Mouse (Mus musculus): ENCODE data around the gene Dcst2. TPM values are rescaled to one million over a fixed set of nuclear protein-coding genes. Genes with fewer than 3 reads are reported as not detected.

The Dcst2 gene
- total RNA-seq, 1 experiment from 2014 or later: not detected

GRCm38 (mm10) chr3:89330948-89331347, 30.8 kb upstream of the Dcst2 start:
- 0 out of 2 replicates have a peak, but pooled peaks have one; percentile 28 for ATAC-seq (replicated peaks; ENCODE audit: low read depth, poor library complexity, severe bottlenecking)

- no peak for ATAC-seq (replicated peaks; ENCODE audit: low read depth, poor library complexity, severe bottlenecking)
These were observed 30.2 kb upstream of the Dcst2 start for GRCm38 (mm10) chr3:89331561-89331960.

GRCm38 (mm10) chr3:89332013-89332412, 29.8 kb upstream of the Dcst2 start:
- no peak for ATAC-seq (replicated peaks; ENCODE audit: low read depth, poor library complexity, severe bottlenecking)

- ATAC-seq (replicated peaks; ENCODE audit: low read depth, poor library complexity, severe bottlenecking): no peak
These were observed 29.3 kb upstream of the Dcst2 start for GRCm38 (mm10) chr3:89332476-89332875.

- ATAC-seq (replicated peaks; ENCODE audit: low read depth, poor library complexity, severe bottlenecking): no peak
These were observed 28.7 kb upstream of the Dcst2 start for GRCm38 (mm10) chr3:89333053-89333452.

- ATAC-seq (replicated peaks; ENCODE audit: low read depth, poor library complexity, severe bottlenecking): no peak
These were observed 25.2 kb upstream of the Dcst2 start for GRCm38 (mm10) chr3:89336529-89336928.

GRCm38 (mm10) chr3:89337062-89337720, 24.6 kb upstream of the Dcst2 start:
- no peak for ATAC-seq (replicated peaks; ENCODE audit: low read depth, poor library complexity, severe bottlenecking)

GRCm38 (mm10) chr3:89337721-89338578, 23.8 kb upstream of the Dcst2 start, which contains the start of gene Efna4:
Gene Efna4, minus strand, starts transcription at chr3:89338028.
- peak; percentile 42 for ATAC-seq (replicated peaks; ENCODE audit: low read depth, poor library complexity, severe bottlenecking)

GRCm38 (mm10) chr3:89339416-89339815, 22.4 kb upstream of the Dcst2 start:
- peak; percentile 59 for ATAC-seq (replicated peaks; ENCODE audit: low read depth, poor library complexity, severe bottlenecking)

GRCm38 (mm10) chr3:89340465-89340864, 21.3 kb upstream of the Dcst2 start:
- peak; percentile 77 for ATAC-seq (replicated peaks; ENCODE audit: low read depth, poor library complexity, severe bottlenecking)

- ATAC-seq (replicated peaks; ENCODE audit: low read depth, poor library complexity, severe bottlenecking): no peak
These were observed 20.0 kb upstream of the Dcst2 start for GRCm38 (mm10) chr3:89341794-89342193.

- ATAC-seq (replicated peaks; ENCODE audit: low read depth, poor library complexity, severe bottlenecking): no peak
These were observed 18.5 kb upstream of the Dcst2 start for GRCm38 (mm10) chr3:89343279-89343678.

- 0 out of 2 replicates have a peak, but pooled peaks have one; percentile 29 for ATAC-seq (replicated peaks; ENCODE audit: low read depth, poor library complexity, severe bottlenecking)
These were observed 14.8 kb upstream of the Dcst2 start for GRCm38 (mm10) chr3:89346815-89347540.

- no peak for ATAC-seq (replicated peaks; ENCODE audit: low read depth, poor library complexity, severe bottlenecking)
These were observed 13.9 kb upstream of the Dcst2 start for GRCm38 (mm10) chr3:89347916-89348315.

GRCm38 (mm10) chr3:89348911-89349868, 12.6 kb upstream of the Dcst2 start:
- ATAC-seq (replicated peaks; ENCODE audit: low read depth, poor library complexity, severe bottlenecking): no peak

GRCm38 (mm10) chr3:89349869-89350501, 11.8 kb upstream of the Dcst2 start, which contains the start of gene Adam15:
Gene Adam15, minus strand, starts transcription at chr3:89349996.
- ATAC-seq (replicated peaks; ENCODE audit: low read depth, poor library complexity, severe bottlenecking): peak; percentile 74

- no peak for ATAC-seq (replicated peaks; ENCODE audit: low read depth, poor library complexity, severe bottlenecking)
These were observed 10.5 kb upstream of the Dcst2 start for GRCm38 (mm10) chr3:89351271-89351670.

- ATAC-seq (replicated peaks; ENCODE audit: low read depth, poor library complexity, severe bottlenecking): peak; percentile 54; the same call in 1 of the 2 replicates
These were observed 6.8 kb upstream of the Dcst2 start for GRCm38 (mm10) chr3:89354816-89355511.

Measured in common myeloid progenitor, adult 5-6 weeks (primary cell).